Mouse (Mus musculus) intestine, postnatal 0 days (tissue): ENCODE measurements at regions not wholly inside any gene's neighbourhood (a gene's known extent, or its start where the extent isn't known, plus 50 kb on each side); places are given as distances from the start of the nearest gene placed in this dataset.

Experiments
- ATAC-seq: fragments of 200-750 bp; cut with Nextera tagmentation; 2 replicates; pipeline ENCODE4 v1.8.0; 2017; ENCODE audit warnings: mild to moderate bottlenecking, moderate TSS enrichment, moderate library complexity
- H3K27ac ChIP-seq: fragments of 300-500 bp; sonication (generic); 2 replicates; pipeline ENCODE4 v1.5.1; 2014; ENCODE audit warnings: mild to moderate bottlenecking, low read depth, low read length, moderate library complexity
- H3K27me3 ChIP-seq: fragments of 300-500 bp; sonication (generic); replicated peaks from 2 replicates; pipeline ENCODE4 v1.6.1; 2014; ENCODE audit warnings: low read length, mixed read lengths; ENCODE audit not compliant: control insufficient read depth, insufficient read depth
- H3K36me3 ChIP-seq: fragments of 300-500 bp; sonication (generic); 2 replicates; pipeline ENCODE4 v1.6.1; 2014; ENCODE audit warnings: mild to moderate bottlenecking, moderate library complexity; ENCODE audit not compliant: control insufficient read depth, insufficient read depth
- H3K4me1 ChIP-seq: fragments of 300-500 bp; sonication (generic); replicated peaks from 2 replicates; pipeline ENCODE4 v1.6.1; 2014; ENCODE audit warnings: antibody characterized with exemption, low read length, mixed read lengths; ENCODE audit not compliant: control insufficient read depth, insufficient read depth
- H3K4me2 ChIP-seq: fragments of 300-500 bp; sonication (generic); replicated peaks from 2 replicates; pipeline ENCODE4 v1.6.1; 2014; ENCODE audit warnings: low read depth, mild to moderate bottlenecking, moderate library complexity
- H3K4me3 ChIP-seq: fragments of 300-500 bp; sonication (generic); 2 replicates; pipeline ENCODE4 v1.5.1; 2014; ENCODE audit warnings: low read depth, low read length
- H3K9ac ChIP-seq: fragments of 300-500 bp; sonication (generic); 2 replicates; pipeline ENCODE4 v1.6.1; 2014; ENCODE audit warnings: mild to moderate bottlenecking, low read depth, low read length
- H3K9me3 ChIP-seq: fragments of 300-500 bp; sonication (generic); 2 replicates; pipeline ENCODE4 v1.6.1; 2016; ENCODE audit warnings: mixed run types; ENCODE audit not compliant: control insufficient read depth
- CTCF ChIP-seq: sonication (generic); IDR thresholded peaks from 2 replicates; pipeline ENCODE4 v1.5.1; 2016; ENCODE audit warnings: low read depth, mild to moderate bottlenecking, control low read depth, antibody characterized with exemption, moderate library complexity
- WGBS: fragments of 180-500 bp; shearing (Covaris S2); extraction: QIAGEN DNeasy Blood & Tissue Kit; methylation state at CpG from one replicate; pipeline ENCODE4 v1.1.7; 2014; 5-methylcytosine and 5-hydroxymethylcytosine counted together

DNA sequence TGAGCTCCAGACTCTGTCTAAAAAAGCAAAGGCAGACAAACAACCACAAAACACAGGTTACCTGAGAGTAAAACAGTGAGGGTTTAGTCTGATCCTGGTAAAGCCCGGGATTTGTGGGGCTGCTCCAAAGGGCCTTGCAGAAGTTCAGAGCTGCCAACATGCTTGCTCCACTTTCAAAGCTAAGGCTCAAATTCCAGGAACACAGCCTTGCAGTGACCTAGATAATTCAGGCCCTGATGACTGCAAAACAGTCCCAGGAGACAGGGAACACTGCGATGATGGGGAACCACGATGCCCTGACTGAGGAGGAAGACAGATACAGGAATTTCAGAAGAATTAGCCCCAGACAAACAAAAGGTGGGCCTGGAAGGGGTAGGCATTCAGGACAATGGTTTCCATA, 250.0 kb downstream of the Cdh26 start:
- no peak for ATAC-seq
- Histone ChIP-seq H3K4me1 (peaks cover 2% of the 10 kb centered on the region; the same call in 1 of the 2 replicates), H3K27ac (no peak overlapping the region), H3K9ac (no peak overlapping the region), H3K4me2 (no peak overlapping the region), H3K27me3 (no peaks in the 10 kb centered on the region), H3K36me3 (no peaks in the 10 kb centered on the region), H3K9me3 (no peaks in the 10 kb centered on the region), H3K4me3 (no peak overlapping the region)
- TF ChIP-seq CTCF: no peak
- 71% methylated on average over 3 of the region's 3 CpGs for WGBS

DNA sequence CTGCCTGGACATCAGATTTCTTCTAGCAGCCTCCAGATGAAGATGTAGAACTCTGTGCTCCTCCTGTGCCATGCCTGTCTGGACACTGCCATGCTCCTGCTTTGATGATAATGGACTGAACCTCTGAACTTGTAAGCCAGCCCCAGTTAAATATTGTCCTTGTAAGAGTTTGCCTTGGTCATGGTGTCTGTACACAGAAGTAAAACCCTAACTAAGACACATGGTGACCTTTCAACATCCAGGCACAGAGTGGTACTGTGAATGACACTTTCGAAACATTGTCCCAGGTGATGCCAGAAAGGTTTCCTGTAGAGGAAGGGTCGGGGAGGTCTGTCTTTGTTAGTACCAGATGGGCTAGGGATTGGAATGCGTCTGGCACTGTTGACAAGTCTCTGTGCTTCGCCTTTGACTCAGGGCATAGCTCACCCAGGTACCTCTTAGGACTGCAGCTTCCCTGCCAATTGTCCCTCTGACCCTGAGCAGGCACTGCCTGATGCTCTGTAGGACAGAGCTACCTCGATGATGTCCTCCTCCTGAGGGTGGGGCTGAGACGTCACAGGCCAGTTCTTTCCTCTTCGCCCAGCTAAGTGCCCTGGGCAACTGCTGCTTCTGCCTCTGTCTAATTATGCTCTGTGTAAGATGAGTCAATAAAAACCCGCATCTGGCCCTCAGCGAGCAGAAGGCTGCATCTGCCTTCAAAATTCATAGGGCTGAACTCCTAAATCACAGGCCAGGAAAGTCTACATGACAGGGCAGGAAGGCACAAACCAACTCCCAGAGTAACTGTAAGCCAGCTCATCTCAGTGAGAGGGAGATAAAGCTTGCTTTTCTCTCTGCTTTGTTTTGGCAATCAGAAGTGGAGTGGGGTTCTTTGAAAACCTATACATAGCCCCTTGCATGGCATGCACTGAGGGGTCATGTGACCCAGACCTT, 254.0 kb downstream of the Cdh26 start:
- 53% methylated on average over 9 of the region's 9 CpGs for WGBS
- H3K27ac ChIP-seq: no peak overlapping the region
- H3K4me3 ChIP-seq: no peak overlapping the region
- no peak for TF ChIP-seq CTCF
- H3K27me3 ChIP-seq: no peaks in the 10 kb centered on the region
- H3K4me1 ChIP-seq: peaks cover 2% of the 10 kb centered on the region; the same call in 1 of the 2 replicates
- H3K9me3 ChIP-seq: no peaks in the 10 kb centered on the region
- peak; percentile 23; the same call in 1 of the 2 replicates for ATAC-seq
- no peak overlapping the region for H3K9ac ChIP-seq
- H3K4me2 ChIP-seq: no peak overlapping the region
- no peaks in the 10 kb centered on the region for H3K36me3 ChIP-seq

DNA sequence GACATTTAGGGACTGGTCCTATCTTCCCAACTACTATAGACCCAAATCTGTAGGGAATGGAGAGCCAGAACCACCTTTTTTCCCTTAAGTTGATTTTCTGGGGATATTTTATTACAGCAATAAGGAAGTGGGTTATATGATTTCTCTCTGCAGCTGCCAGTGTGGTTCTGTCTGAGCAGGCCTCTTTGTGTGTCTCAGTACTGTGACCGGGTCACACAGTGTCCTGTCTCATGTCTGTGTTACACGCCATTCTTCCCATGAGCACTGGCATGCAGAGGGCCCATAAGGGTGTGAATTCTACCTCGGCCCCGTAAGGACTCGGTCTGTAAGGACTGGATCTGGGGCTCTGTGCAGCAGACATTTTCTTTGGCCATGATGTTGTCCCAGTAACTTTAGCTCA, 254.9 kb downstream of the Cdh26 start:
- 41% methylated on average over 5 of the region's 5 CpGs for WGBS
- Histone ChIP-seq H3K4me1 (peaks cover 2% of the 10 kb centered on the region; the same call in 1 of the 2 replicates), H3K27ac (no peak overlapping the region), H3K4me3 (no peak overlapping the region), H3K36me3 (no peaks in the 10 kb centered on the region), H3K9me3 (no peaks in the 10 kb centered on the region), H3K4me2 (no peak overlapping the region), H3K9ac (no peak overlapping the region), H3K27me3 (no peaks in the 10 kb centered on the region)
- TF ChIP-seq CTCF: no peak
- ATAC-seq: peak; percentile 79

DNA sequence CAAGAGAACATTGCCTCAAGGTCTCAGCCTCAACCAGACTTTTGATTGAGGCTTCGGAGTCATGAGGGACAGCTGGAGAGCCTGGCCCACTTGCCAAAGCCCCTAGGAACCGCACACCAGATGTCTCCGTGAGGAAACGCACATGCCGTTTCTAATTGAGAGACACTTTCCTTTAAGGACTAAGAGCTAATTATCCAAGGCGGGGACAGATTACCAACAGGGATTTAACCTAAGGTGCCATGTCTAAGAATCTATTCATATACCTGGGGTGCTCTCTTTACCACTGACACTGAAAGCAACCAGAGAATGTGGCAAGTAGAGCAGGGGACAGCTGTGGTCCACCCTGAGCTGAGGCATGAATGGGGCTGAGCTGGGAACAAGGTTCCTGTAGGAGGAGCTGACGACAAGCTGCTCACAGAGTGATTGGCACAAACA, 255.9 kb downstream of the Cdh26 start:
- WGBS: 70% methylated on average over 7 of the region's 7 CpGs

DNA sequence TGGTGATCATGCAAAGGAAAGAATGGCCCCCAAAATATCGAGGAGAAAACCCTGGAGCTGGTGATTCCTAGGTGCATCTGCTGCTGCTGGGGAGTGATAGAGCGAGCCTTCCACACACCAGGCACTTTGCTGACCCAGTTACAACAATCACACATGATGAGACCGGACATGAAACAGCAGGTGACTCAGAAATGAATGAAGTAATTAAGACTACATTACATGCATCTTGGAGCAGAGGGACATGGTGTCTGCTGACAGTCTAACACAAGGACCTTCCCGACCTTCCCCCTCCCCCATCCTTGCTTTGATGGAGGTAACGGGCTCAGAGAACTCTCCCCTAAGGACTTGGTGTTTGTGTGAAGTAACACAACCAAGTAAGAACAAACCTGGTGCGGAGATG, 258.3 kb downstream of the Cdh26 start:
- H3K9me3 ChIP-seq: no peaks in the 10 kb centered on the region
- 78% methylated on average over 6 of the region's 6 CpGs for WGBS

More for the DNA sequence above, 255.9 kb downstream of the Cdh26 start:
- no peak for TF ChIP-seq CTCF
- Histone ChIP-seq H3K27ac (no peak overlapping the region), H3K4me2 (no peak overlapping the region), H3K9ac (no peak overlapping the region), H3K4me1 (peaks cover 2% of the 10 kb centered on the region; the same call in 1 of the 2 replicates), H3K36me3 (no peaks in the 10 kb centered on the region), H3K4me3 (no peak overlapping the region), H3K9me3 (no peaks in the 10 kb centered on the region), H3K27me3 (no peaks in the 10 kb centered on the region)
- no peak for ATAC-seq

DNA sequence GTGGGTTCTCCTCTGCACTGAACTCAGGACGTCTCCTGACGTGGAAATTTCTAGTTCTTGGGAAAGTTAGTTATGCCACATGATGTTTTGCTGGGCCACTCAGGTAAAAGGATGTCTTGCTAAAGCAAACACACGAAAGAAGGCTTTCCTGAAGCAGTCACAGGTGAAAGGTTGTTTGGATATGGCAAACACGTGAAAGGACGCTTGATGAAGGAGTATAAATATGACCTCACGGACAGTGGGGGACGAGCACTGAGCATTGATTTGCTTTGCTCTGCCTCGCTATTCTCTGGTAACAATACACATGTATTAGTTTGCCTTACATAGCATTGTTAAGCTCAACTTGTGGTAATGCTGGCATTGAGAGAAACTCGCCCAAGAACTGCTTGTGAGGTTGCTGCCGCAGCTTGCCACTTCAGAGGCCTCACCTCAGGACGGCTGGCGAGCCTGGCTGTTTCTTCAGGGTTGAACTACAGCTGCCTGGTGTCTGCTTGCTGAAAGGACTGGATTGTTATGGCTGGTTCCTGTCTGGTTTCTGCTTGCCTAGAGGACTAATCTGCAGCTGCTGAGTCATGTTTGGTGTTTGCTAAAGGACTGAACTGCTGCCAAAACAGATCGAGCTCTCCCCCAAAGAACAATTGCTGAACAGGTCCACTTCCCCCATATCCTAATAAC, 261.0 kb downstream of the Cdh26 start:
- H3K27me3 ChIP-seq: no peaks in the 10 kb centered on the region
- H3K9me3 ChIP-seq: no peaks in the 10 kb centered on the region
- H3K4me2 ChIP-seq: no peak overlapping the region
- H3K36me3 ChIP-seq: no peaks in the 10 kb centered on the region
- 45% methylated on average over 13 of the region's 13 CpGs for WGBS
- no peak overlapping the region for H3K4me3 ChIP-seq
- peak; percentile 63 for ATAC-seq
- no peaks in the 10 kb centered on the region for H3K4me1 ChIP-seq
- no peak overlapping the region for H3K9ac ChIP-seq
- TF ChIP-seq CTCF: no peak
- no peak overlapping the region for H3K27ac ChIP-seq

More for the DNA sequence above, 258.3 kb downstream of the Cdh26 start:
- peaks cover 2% of the 10 kb centered on the region; the same call in 1 of the 2 replicates for H3K4me1 ChIP-seq
- no peaks in the 10 kb centered on the region for H3K27me3 ChIP-seq
- TF ChIP-seq CTCF: no peak
- H3K27ac ChIP-seq: no peak overlapping the region
- H3K4me2 ChIP-seq: no peak overlapping the region
- no peak overlapping the region for H3K9ac ChIP-seq
- H3K4me3 ChIP-seq: no peak overlapping the region
- ATAC-seq: no peak
- H3K36me3 ChIP-seq: no peaks in the 10 kb centered on the region
